Mouse (Mus musculus) myocyte (in vitro differentiated cells): Measurements from ENCODE around the gene Vamp8. TPM values are rescaled to one million over a fixed set of nuclear protein-coding genes. Genes with fewer than 3 reads are reported as not detected.

Experiments
- H3K27me3 ChIP-seq: one replicate; pipeline ENCODE4 v1.6.1; 2011; ENCODE audit not compliant: control insufficient read depth, insufficient read depth, insufficient read length
- H3K36me3 ChIP-seq: one replicate; pipeline ENCODE4 v1.6.1; 2011; ENCODE audit not compliant: control insufficient read depth, insufficient read depth
- H3K4me2 ChIP-seq: one replicate; pipeline ENCODE4 v1.6.1; 2011; ENCODE audit warnings: low read depth, control low read depth
- H3K4me3 ChIP-seq: one replicate; pipeline ENCODE4 v1.5.1; 2011; ENCODE audit warnings: mild to moderate bottlenecking, control low read depth, moderate library complexity
- H3K79me2 ChIP-seq: one replicate; pipeline ENCODE4 v1.6.1; 2011; ENCODE audit not compliant: control insufficient read depth, insufficient read depth
- H3ac ChIP-seq: one replicate; pipeline ENCODE4 v1.6.1; 2011; ENCODE audit not compliant: control insufficient read depth, insufficient read length
- CEBPB ChIP-seq: IDR thresholded peaks from 2 replicates; pipeline ENCODE4 v1.6.1; 2011; ENCODE audit warnings: mild to moderate bottlenecking, moderate library complexity; ENCODE audit not compliant: poor library complexity, insufficient read depth, severe bottlenecking
- E2F4 ChIP-seq: IDR thresholded peaks from one replicate; pipeline ENCODE4 v1.6.1; 2011; ENCODE audit warnings: mild to moderate bottlenecking, control low read depth, moderate library complexity; ENCODE audit not compliant: insufficient read depth
- MAX ChIP-seq: IDR thresholded peaks from one replicate; pipeline ENCODE4 v1.6.1; 2011; ENCODE audit warnings: low read depth, mild to moderate bottlenecking, control low read depth
- MYOD1 ChIP-seq, 3 experiments: IDR thresholded peaks; one replicate each; pipeline ENCODE4 v1.6.1; 2011; ENCODE audit warnings: control low read depth in 2 of 3, low read depth in 2 of 3, mild to moderate bottlenecking in 2 of 3, moderate library complexity in 1 of 3; ENCODE audit not compliant: insufficient read length in 2 of 3, control insufficient read depth in 1 of 3
- MYOG ChIP-seq, 3 experiments: IDR thresholded peaks; one replicate each; pipeline ENCODE4 v1.6.1; 2011; ENCODE audit warnings: control low read depth in 2 of 3, low read depth in 2 of 3, mild to moderate bottlenecking in 2 of 3; ENCODE audit not compliant: insufficient read length in 2 of 3, control insufficient read depth in 1 of 3, insufficient read depth in 1 of 3
- POLR2A ChIP-seq: IDR thresholded peaks from one replicate; pipeline ENCODE4 v1.6.1; 2011; ENCODE audit warnings: low read depth, mild to moderate bottlenecking, control low read depth, moderate library complexity; ENCODE audit not compliant: insufficient read length
- POLR2AphosphoS2 ChIP-seq: IDR thresholded peaks from one replicate; pipeline ENCODE4 v1.6.1; 2011; ENCODE audit warnings: low read depth, control low read depth; ENCODE audit not compliant: insufficient read length
- REST ChIP-seq: IDR thresholded peaks from one replicate; pipeline ENCODE4 v1.6.1; 2011; ENCODE audit warnings: mild to moderate bottlenecking, control low read depth, moderate library complexity; ENCODE audit not compliant: insufficient read depth, insufficient read length
- SRF ChIP-seq: IDR thresholded peaks from one replicate; pipeline ENCODE4 v1.6.1; 2011; ENCODE audit warnings: low read depth; ENCODE audit not compliant: control insufficient read depth, insufficient read length
- TCF12 ChIP-seq: IDR thresholded peaks from one replicate; pipeline ENCODE4 v1.6.1; 2011; ENCODE audit warnings: mild to moderate bottlenecking, control low read depth; ENCODE audit not compliant: poor library complexity, insufficient read depth, severe bottlenecking
- TCF3 ChIP-seq: IDR thresholded peaks from one replicate; pipeline ENCODE4 v1.6.1; 2011; ENCODE audit warnings: low read depth, control low read depth; ENCODE audit not compliant: insufficient read length
- USF1 ChIP-seq: IDR thresholded peaks from one replicate; pipeline ENCODE4 v1.6.1; 2011; ENCODE audit warnings: low read depth, mild to moderate bottlenecking, control low read depth, moderate library complexity
- polyA plus RNA-seq: library from polyadenylated mRNA; unstranded; fragments of >200 nt; fragmentation: generic; extraction: Trizol; gene quantifications from one replicate; pipeline ENCODE4 v1.2.1, GENCODE M21; 2012; ENCODE audit warnings: missing spikeins

The Vamp8 gene
- polyA plus RNA-seq, 1 experiment: 107 TPM

- Histone ChIP-seq H3ac (no peak overlapping the region), H3K27me3 (no peaks in the 10 kb centered on the region), H3K4me2 (no peak overlapping the region), H3K36me3 (peaks cover 61% of the 10 kb centered on the region), H3K79me2 (peaks cover 23% of the 10 kb centered on the region), H3K4me3 (no peak overlapping the region)
- TF ChIP-seq REST (no peak), POLR2AphosphoS2 (peak; percentile 26)
Observed at GRCm38 (mm10) chr6:72432153-72432552, 41.6 kb upstream of the Vamp8 start.

- TF ChIP-seq POLR2AphosphoS2: peak; percentile 75
- no peak for TF ChIP-seq TCF12
- no peak overlapping the region for H3K4me2 ChIP-seq
- no peak overlapping the region for H3ac ChIP-seq
- peaks cover 14% of the 10 kb centered on the region for H3K79me2 ChIP-seq
- no peaks in the 10 kb centered on the region for H3K27me3 ChIP-seq
- H3K36me3 ChIP-seq: peaks cover 53% of the 10 kb centered on the region
- no peak overlapping the region for H3K4me3 ChIP-seq
Observed at GRCm38 (mm10) chr6:72430989-72431921, 40.8 kb upstream of the Vamp8 start.

GRCm38 (mm10) chr6:72429061-72429842 is 38.7 kb upstream of the Vamp8 start:
- H3K79me2 ChIP-seq: no peaks in the 10 kb centered on the region
- H3K4me3 ChIP-seq: no peak overlapping the region
- no peak overlapping the region for H3K4me2 ChIP-seq
- no peaks in the 10 kb centered on the region for H3K27me3 ChIP-seq
- H3K36me3 ChIP-seq: peaks cover 44% of the 10 kb centered on the region
- TF ChIP-seq CEBPB (no peak), POLR2AphosphoS2 (peak; percentile 93), TCF12 (no peak)
- no peak overlapping the region for H3ac ChIP-seq

GRCm38 (mm10) chr6:72428036-72428435 is 37.5 kb upstream of the Vamp8 start:
- TF ChIP-seq POLR2A (no peak), TCF3 (no peak), MYOD1 (IDR thresholded peaks at IDR 0.05; ENCODE audit: control insufficient read depth in 1 of 3, insufficient read length in 2 of 3, low read depth in 2 of 3) (no peak), SRF (no peak), USF1 (no peak), REST (no peak), MYOG (IDR thresholded peaks at IDR 0.05; ENCODE audit: control insufficient read depth in 1 of 3, insufficient read depth in 1 of 3, insufficient read length in 2 of 3, low read depth in 2 of 3) (no peak), POLR2AphosphoS2 (no peak), MAX (no peak), CEBPB (no peak), E2F4 (no peak), TCF12 (no peak)
- H3K4me3 ChIP-seq: no peak overlapping the region
- no peak overlapping the region for H3K4me2 ChIP-seq
- no peaks in the 10 kb centered on the region for H3K27me3 ChIP-seq
- no peak overlapping the region for H3ac ChIP-seq
- peaks cover 44% of the 10 kb centered on the region for H3K36me3 ChIP-seq
- no peaks in the 10 kb centered on the region for H3K79me2 ChIP-seq

- Histone ChIP-seq H3K36me3 (peaks cover 35% of the 10 kb centered on the region), H3K27me3 (no peaks in the 10 kb centered on the region), H3K4me2 (no peak overlapping the region), H3K79me2 (no peaks in the 10 kb centered on the region), H3ac (no peak overlapping the region), H3K4me3 (no peak overlapping the region)
- TF ChIP-seq SRF (no peak), USF1 (no peak), CEBPB (no peak), REST (no peak), E2F4 (no peak), TCF3 (no peak), MAX (no peak), MYOG (IDR thresholded peaks at IDR 0.05; ENCODE audit: control insufficient read depth in 1 of 3, insufficient read depth in 1 of 3, insufficient read length in 2 of 3, low read depth in 2 of 3) (no peak), POLR2A (no peak), POLR2AphosphoS2 (no peak), MYOD1 (IDR thresholded peaks at IDR 0.05; ENCODE audit: control insufficient read depth in 1 of 3, insufficient read length in 2 of 3, low read depth in 2 of 3) (no peak), TCF12 (no peak)
Observed at GRCm38 (mm10) chr6:72425646-72426045, 35.1 kb upstream of the Vamp8 start.
